Mouse (Mus musculus) G1E (cell line): Measurements from ENCODE around the gene Shroom3.

Experiments used
- CTCF ChIP-seq: IDR thresholded peaks from 2 replicates; pipeline ENCODE4 v1.5.1; 2012; ENCODE audit warnings: low read depth, low read length, inconsistent platforms, mixed read lengths
- GATA1 ChIP-seq: IDR thresholded peaks from 2 replicates; pipeline ENCODE4 v1.6.1; 2012; ENCODE audit warnings: borderline replicate concordance, low read length, inconsistent platforms, mixed read lengths
- POLR2AphosphoS5 ChIP-seq: IDR thresholded peaks from 2 replicates; pipeline ENCODE4 v1.6.1; 2012; ENCODE audit warnings: low read depth, low read length, inconsistent platforms; ENCODE audit not compliant: insufficient replicate concordance

- TF ChIP-seq CTCF (no peak), POLR2AphosphoS5 (no peak), GATA1 (no peak)
Observed at GRCm38 (mm10) chr5:92893284-92893683, 210.0 kb downstream of the Shroom3 start.
